Mouse (Mus musculus) testis, adult 2 months (tissue): ENCODE measurements around the gene Cd163.

ENCODE experiments used
- CTCF ChIP-seq: fragments of 200-500 bp; IDR thresholded peaks from 2 replicates; pipeline ENCODE4 v1.5.1; 2012; ENCODE audit warnings: low read depth, mild to moderate bottlenecking, inconsistent platforms, low read length, moderate library complexity; ENCODE audit not compliant: control insufficient read depth, insufficient read depth, insufficient replicate concordance
- POLR2A ChIP-seq: fragments of 200-500 bp; IDR thresholded peaks from 2 replicates; pipeline ENCODE4 v1.6.1; 2012; ENCODE audit warnings: low read depth, mild to moderate bottlenecking, inconsistent platforms, low read length, moderate library complexity; ENCODE audit not compliant: control insufficient read depth

GRCm38 (mm10) chr6:124278291-124278690 lies 26.2 kb upstream of the Cd163 start:
- TF ChIP-seq CTCF, result no peak
- TF ChIP-seq POLR2A, result no peak
